Mouse (Mus musculus): ENCODE results near the gene Tmem201. TPM values are rescaled to one million over a fixed set of nuclear protein-coding genes. Genes with fewer than 3 reads are reported as not detected.

Tmem201 gene
- total and polyA plus RNA-seq, 3 experiments = 6.4 to 29.2 (median 16.2) TPM

DNA sequence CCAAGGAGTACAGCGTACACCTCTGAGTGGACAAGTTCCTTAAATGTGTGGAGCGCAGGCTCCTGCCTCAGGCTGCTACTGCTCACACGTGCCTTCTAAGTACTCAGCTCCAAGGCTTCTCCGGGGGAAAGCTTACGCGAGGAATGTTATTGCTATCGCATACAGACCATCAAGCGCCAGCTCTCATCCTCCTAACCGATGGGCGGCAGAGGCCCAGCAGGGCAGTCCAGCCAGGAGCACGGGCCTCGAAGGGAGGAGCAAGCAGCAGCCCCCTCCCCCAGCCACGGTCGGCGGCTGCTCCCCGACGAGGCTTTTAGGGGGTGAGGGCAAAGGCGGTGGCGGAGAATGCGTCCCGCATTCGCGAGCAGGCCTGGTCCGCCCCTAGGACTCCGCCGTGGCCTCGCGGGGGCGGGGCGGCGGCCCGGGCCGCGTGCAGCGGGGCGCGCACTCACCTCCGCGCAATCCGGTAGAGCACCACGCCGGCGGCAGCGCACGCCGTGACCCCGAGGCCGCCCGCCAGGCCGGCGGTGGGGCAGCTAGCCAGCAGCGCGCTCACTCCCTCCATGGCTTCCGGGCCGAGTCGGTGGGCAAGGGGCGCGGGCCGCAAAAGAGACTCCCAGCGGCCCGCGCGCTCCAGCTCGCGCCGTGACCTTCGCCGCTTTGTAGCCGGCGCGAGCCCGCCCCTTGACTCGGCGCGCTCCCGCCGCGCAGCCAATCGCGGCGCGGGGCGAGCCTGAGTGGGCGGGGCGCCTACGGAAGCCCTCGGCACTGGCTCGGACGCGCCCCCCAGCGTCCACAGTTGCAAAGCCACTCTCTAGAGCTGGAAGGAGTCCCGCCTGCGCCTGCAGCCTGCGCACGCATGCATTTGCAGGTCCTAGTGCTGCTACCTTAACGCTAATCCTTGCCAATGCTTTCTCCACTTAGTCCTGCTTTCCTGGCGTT, at the start of gene Tmem201 (continued):
- TF ChIP-seq NRF1 (IDR thresholded peaks at IDR 0.05; ENCODE audit: low read depth, low read length) = peak; percentile 93

DNA sequence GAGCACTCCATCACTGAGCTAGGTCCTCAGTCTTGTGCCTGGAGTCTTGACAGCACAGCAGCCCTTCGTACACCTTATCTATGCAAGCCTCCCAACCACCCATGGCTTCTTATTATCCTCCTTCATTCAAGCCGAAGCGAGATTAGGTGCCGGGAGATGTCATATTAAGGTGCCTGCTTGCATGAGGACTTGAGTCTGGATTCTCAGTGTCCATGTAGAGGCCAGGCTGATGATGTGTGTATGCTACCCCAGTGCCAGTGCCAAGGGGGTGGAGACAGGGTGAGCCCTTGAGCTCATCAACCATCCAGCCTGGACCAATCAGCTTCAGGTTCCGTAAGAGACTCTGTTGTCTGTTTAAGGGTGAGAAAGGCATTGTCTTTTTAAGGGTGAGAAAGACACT, 47.1 kb upstream of the Tmem201 start:
- Histone ChIP-seq H3K9me3 (replicated peaks; ENCODE audit: low read length) (peaks cover 7% of the 10 kb centered on the region), H3K9ac (ENCODE audit: insufficient read depth, low read depth) (no peak overlapping the region), H3K27me3 (replicated peaks) (peaks cover 9% of the 10 kb centered on the region), H3K4me2 (ENCODE audit: insufficient read depth, low read depth, poor library complexity, severe bottlenecking) (no peak overlapping the region), H3K4me3 (replicated peaks in 1 of 3; ENCODE audit: low read depth in 2 of 3, low read length in 2 of 3, poor library complexity in 1 of 3) (no peak overlapping the region), H3K79me2 (replicated peaks; ENCODE audit: control insufficient read depth, extremely low read depth, insufficient read depth, poor library complexity, severe bottlenecking) (no peaks in the 10 kb centered on the region), H3K36me3 (replicated peaks in 1 of 2; ENCODE audit: control insufficient read depth in 1 of 2, insufficient read depth in 1 of 2, low read length in 1 of 2) (no peaks in the 10 kb centered on the region), H3K4me1 (ENCODE audit: control insufficient read depth in 1 of 2, insufficient read depth in 2 of 2) (peaks cover 7 to 12% of the 10 kb centered on the region in 2 experiments), H3K27ac (ENCODE audit: insufficient read depth, low read depth) (no peak overlapping the region)
- in situ Hi-C loops (cut with MboI; ENCODE audit: low pct_ligation_motif_present, low pct_unique_long_range_greater_than_20kb, low sequenced_read_pairs) = no loop called here
- dilution Hi-C loops (cut with MboI; ENCODE audit: extremely low pct_ligation_motif_present, extremely low pct_unique_long_range_greater_than_20kb, low sequenced_read_pairs) = loop anchor here (25.0 kb wide), 1 partner anchor 177 kb away; the partner anchor contains the start of gene Spsb1
- TF ChIP-seq CHD1 (IDR thresholded peaks at IDR 0.05; ENCODE audit: low read depth, low read length) (no peak), RCOR1 (conservative IDR thresholded peaks at IDR 0.05; ENCODE audit: low read depth, low read length) (no peak), E2F4 (IDR thresholded peaks at IDR 0.05; ENCODE audit: insufficient replicate concordance, low read depth, low read length) (no peak), CTCF (conservative IDR thresholded peaks at IDR 0.05 in 1 of 2, IDR thresholded peaks at IDR 0.05 in 1 of 2; ENCODE audit: low read depth in 2 of 2, low read length in 2 of 2) (no peak), IRF4 (IDR thresholded peaks at IDR 0.05; ENCODE audit: low read depth, low read length) (no peak), ETS1 (conservative IDR thresholded peaks at IDR 0.05; ENCODE audit: low read depth, low read length) (no peak), PAX5 (IDR thresholded peaks at IDR 0.05; ENCODE audit: low read length) (no peak), ZNF384 (IDR thresholded peaks at IDR 0.05; ENCODE audit: low read depth, low read length) (no peak), ELF1 (IDR thresholded peaks at IDR 0.05; ENCODE audit: low read depth, low read length) (no peak)
- no peak for DNase-seq (ENCODE audit: extremely low read depth)

DNA sequence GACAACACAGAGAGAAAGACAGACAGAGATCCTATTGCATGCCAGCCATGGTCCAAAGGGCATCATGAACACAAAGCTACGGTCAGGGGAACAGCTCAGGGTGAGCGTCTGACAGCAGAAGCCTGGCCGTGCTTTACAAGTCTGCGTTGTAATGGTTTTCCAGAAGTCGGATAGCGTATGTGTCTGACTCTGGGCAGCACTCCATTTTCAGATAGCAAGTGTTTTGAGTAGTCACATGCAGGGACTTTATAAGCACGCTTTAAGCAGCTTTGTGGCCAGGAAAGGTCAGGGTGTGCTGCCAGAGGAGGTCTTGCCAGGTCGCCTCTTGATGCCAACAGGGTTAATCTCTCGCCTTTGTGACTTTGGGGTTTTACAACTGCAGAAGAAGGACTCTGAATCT, 46.5 kb upstream of the Tmem201 start:
- no peak overlapping the region for H3K27ac ChIP-seq (ENCODE audit: insufficient read depth, low read depth)
- dilution Hi-C loops (cut with MboI; ENCODE audit: extremely low pct_ligation_motif_present, extremely low pct_unique_long_range_greater_than_20kb, low sequenced_read_pairs) = loop anchor here (25.0 kb wide), 1 partner anchor 178 kb away; the partner anchor contains the start of gene Spsb1
- H3K27me3 ChIP-seq (replicated peaks) = peaks cover 9% of the 10 kb centered on the region
- no peak overlapping the region for H3K9ac ChIP-seq (ENCODE audit: insufficient read depth, low read depth)
- no peaks in the 10 kb centered on the region for H3K79me2 ChIP-seq (replicated peaks; ENCODE audit: control insufficient read depth, extremely low read depth, insufficient read depth, poor library complexity, severe bottlenecking)
- no peak overlapping the region for H3K4me3 ChIP-seq (replicated peaks in 1 of 3; ENCODE audit: low read depth in 2 of 3, low read length in 2 of 3, poor library complexity in 1 of 3)
- no peak for TF ChIP-seq E2F4 (IDR thresholded peaks at IDR 0.05; ENCODE audit: insufficient replicate concordance, low read depth, low read length)
- no peak for TF ChIP-seq RAD21 (IDR thresholded peaks at IDR 0.05; ENCODE audit: low read depth, low read length)
- no peak for TF ChIP-seq ZKSCAN1 (IDR thresholded peaks at IDR 0.05; ENCODE audit: borderline replicate concordance, low read depth, low read length)
- no peak for TF ChIP-seq USF1 (IDR thresholded peaks at IDR 0.05; ENCODE audit: low read depth, low read length)
- TF ChIP-seq GABPA (IDR thresholded peaks at IDR 0.05; ENCODE audit: insufficient replicate concordance, low read depth, low read length) = no peak
- no peak for TF ChIP-seq POLR2AphosphoS2 (IDR thresholded peaks at IDR 0.05; ENCODE audit: low read depth, low read length)
- no peak for TF ChIP-seq KAT2A (IDR thresholded peaks at IDR 0.05; ENCODE audit: insufficient replicate concordance, low read length)
- TF ChIP-seq ZNF384 (IDR thresholded peaks at IDR 0.05; ENCODE audit: low read depth, low read length) = no peak
- TF ChIP-seq JUND (conservative IDR thresholded peaks at IDR 0.05; ENCODE audit: low read depth, low read length) = no peak
- no peak for TF ChIP-seq BHLHE40 (IDR thresholded peaks at IDR 0.05; ENCODE audit: low read depth, low read length)
- TF ChIP-seq USF2 (conservative IDR thresholded peaks at IDR 0.05; ENCODE audit: low read depth, low read length) = no peak
- TF ChIP-seq SMC3 (IDR thresholded peaks at IDR 0.05; ENCODE audit: low read depth, low read length) = no peak
- no peak for TF ChIP-seq SIN3A (IDR thresholded peaks at IDR 0.05; ENCODE audit: low read length)
- no peak for TF ChIP-seq ZMIZ1 (IDR thresholded peaks at IDR 0.05; ENCODE audit: low read depth, low read length)
- TF ChIP-seq ETS1 (conservative IDR thresholded peaks at IDR 0.05; ENCODE audit: low read depth, low read length) = no peak
- TF ChIP-seq HCFC1 (IDR thresholded peaks at IDR 0.05; ENCODE audit: low read depth, low read length) = no peak
- no peak for TF ChIP-seq ZC3H11A (IDR thresholded peaks at IDR 0.05; ENCODE audit: low read depth, low read length)
- no peak for TF ChIP-seq MXI1 (IDR thresholded peaks at IDR 0.05; ENCODE audit: low read depth, low read length)
- no peak for TF ChIP-seq PAX5 (IDR thresholded peaks at IDR 0.05; ENCODE audit: low read length)
- H3K9me3 ChIP-seq (replicated peaks; ENCODE audit: low read length) = peaks cover 7% of the 10 kb centered on the region
- no peak overlapping the region for H3K4me2 ChIP-seq (ENCODE audit: insufficient read depth, low read depth, poor library complexity, severe bottlenecking)
- no peak for DNase-seq (ENCODE audit: extremely low read depth)
- H3K36me3 ChIP-seq (replicated peaks in 1 of 2; ENCODE audit: control insufficient read depth in 1 of 2, insufficient read depth in 1 of 2, low read length in 1 of 2) = no peaks in the 10 kb centered on the region
- in situ Hi-C loops (cut with MboI; ENCODE audit: low pct_ligation_motif_present, low pct_unique_long_range_greater_than_20kb, low sequenced_read_pairs) = no loop called here
- peaks cover 10 to 18% of the 10 kb centered on the region in 2 experiments for H3K4me1 ChIP-seq (ENCODE audit: control insufficient read depth in 1 of 2, insufficient read depth in 2 of 2)
